Mouse (Mus musculus): ENCODE data around the gene Abhd17b. TPM values are rescaled to one million over a fixed set of nuclear protein-coding genes. Genes with fewer than 3 reads are reported as not detected.
A peak's percentile ranks its signal among the peaks of the same experiment; 100 is the strongest.
"Not testable (repeated sequence)": the region's sequence is repeated elsewhere in the genome, so short reads cannot be mapped to it uniquely, and the experiment has no call there.

Abhd17b gene
- polyA plus RNA-seq, 1 experiment from 2014 or later, result 42.7 TPM

GRCm38 (mm10) chr19:21714278-21714883 is 61.4 kb downstream of the Abhd17b start:
- no peak for ATAC-seq (replicated peaks; ENCODE audit: insufficient number of reproducible peaks, low FRiP score, low TSS enrichment, low read depth)
- H3K4me2 ChIP-seq (ENCODE audit: low read depth, low read length), result no peak overlapping the region
- WGBS, result 79% methylated on average over 10 of the region's 10 CpGs

GRCm38 (mm10) chr19:21715005-21715442 is 62.0 kb downstream of the Abhd17b start:
- ATAC-seq (replicated peaks; ENCODE audit: insufficient number of reproducible peaks, low FRiP score, low TSS enrichment, low read depth), result no peak

More at GRCm38 (mm10) chr19:21714278-21714883, 61.4 kb downstream of the Abhd17b start:
- no peaks in the 10 kb centered on the region for H3K4me1 ChIP-seq (ENCODE audit: control insufficient read depth, insufficient read depth, low read length)
- no peak overlapping the region for H3K4me3 ChIP-seq (ENCODE audit: low read depth, low read length)
- H3K27me3 ChIP-seq (ENCODE audit: control insufficient read depth, insufficient read depth, low read length), result no peaks in the 10 kb centered on the region
- no peak for DNase-seq (ENCODE audit: low spot score)
- H3K9me3 ChIP-seq (replicated peaks; ENCODE audit: control insufficient read depth, low read length), result no peaks in the 10 kb centered on the region
- H3K36me3 ChIP-seq (replicated peaks; ENCODE audit: control insufficient read depth, insufficient read depth, low read depth, low read length), result no peaks in the 10 kb centered on the region
- H3K9ac ChIP-seq (replicated peaks; ENCODE audit: low read length), result no peak overlapping the region
- no peak overlapping the region for H3K27ac ChIP-seq (replicated peaks; ENCODE audit: low read depth, low read length)

GRCm38 (mm10) chr19:21715515-21715914 is 62.5 kb downstream of the Abhd17b start:
- 84% methylated on average over 9 of the region's 9 CpGs for WGBS
- H3K4me1 ChIP-seq (ENCODE audit: control insufficient read depth, insufficient read depth, low read length), result no peaks in the 10 kb centered on the region
- no peak for ATAC-seq (replicated peaks; ENCODE audit: insufficient number of reproducible peaks, low FRiP score, low TSS enrichment, low read depth)
- no peak overlapping the region for H3K4me2 ChIP-seq (ENCODE audit: low read depth, low read length)
- H3K9me3 ChIP-seq (replicated peaks; ENCODE audit: control insufficient read depth, low read length), result no peaks in the 10 kb centered on the region
- H3K27me3 ChIP-seq (ENCODE audit: control insufficient read depth, insufficient read depth, low read length), result no peaks in the 10 kb centered on the region
- H3K27ac ChIP-seq (replicated peaks; ENCODE audit: low read depth, low read length), result no peak overlapping the region
- no peak overlapping the region for H3K4me3 ChIP-seq (ENCODE audit: low read depth, low read length)
- DNase-seq (ENCODE audit: low spot score), result no peak
- H3K36me3 ChIP-seq (replicated peaks; ENCODE audit: control insufficient read depth, insufficient read depth, low read depth, low read length), result no peaks in the 10 kb centered on the region
- H3K9ac ChIP-seq (replicated peaks; ENCODE audit: low read length), result no peak overlapping the region

More at GRCm38 (mm10) chr19:21715005-21715442, 62.0 kb downstream of the Abhd17b start:
- no peak overlapping the region for H3K4me3 ChIP-seq (ENCODE audit: low read depth, low read length)
- no peak overlapping the region for H3K27ac ChIP-seq (replicated peaks; ENCODE audit: low read depth, low read length)
- H3K4me1 ChIP-seq (ENCODE audit: control insufficient read depth, insufficient read depth, low read length), result no peaks in the 10 kb centered on the region
- DNase-seq (ENCODE audit: low spot score), result no peak
- H3K27me3 ChIP-seq (ENCODE audit: control insufficient read depth, insufficient read depth, low read length), result no peaks in the 10 kb centered on the region
- WGBS, result 81% methylated on average over 10 of the region's 10 CpGs
- no peak overlapping the region for H3K9ac ChIP-seq (replicated peaks; ENCODE audit: low read length)
- no peak overlapping the region for H3K4me2 ChIP-seq (ENCODE audit: low read depth, low read length)
- no peaks in the 10 kb centered on the region for H3K9me3 ChIP-seq (replicated peaks; ENCODE audit: control insufficient read depth, low read length)
- H3K36me3 ChIP-seq (replicated peaks; ENCODE audit: control insufficient read depth, insufficient read depth, low read depth, low read length), result no peaks in the 10 kb centered on the region

GRCm38 (mm10) chr19:21716456-21716855 is 63.5 kb downstream of the Abhd17b start:
- no peak overlapping the region for H3K4me2 ChIP-seq (ENCODE audit: low read depth, low read length)
- H3K9ac ChIP-seq (replicated peaks; ENCODE audit: low read length), result no peak overlapping the region
- ATAC-seq (replicated peaks; ENCODE audit: insufficient number of reproducible peaks, low FRiP score, low TSS enrichment, low read depth) (no peak), DNase-seq (ENCODE audit: low spot score) (no peak)
- H3K27ac ChIP-seq (replicated peaks; ENCODE audit: low read depth, low read length), result no peak overlapping the region
- no peaks in the 10 kb centered on the region for H3K36me3 ChIP-seq (replicated peaks; ENCODE audit: control insufficient read depth, insufficient read depth, low read depth, low read length)
- WGBS, result 91% methylated on average over 3 of the region's 3 CpGs
- H3K9me3 ChIP-seq (replicated peaks; ENCODE audit: control insufficient read depth, low read length), result no peaks in the 10 kb centered on the region
- no peaks in the 10 kb centered on the region for H3K4me1 ChIP-seq (ENCODE audit: control insufficient read depth, insufficient read depth, low read length)
- no peak overlapping the region for H3K4me3 ChIP-seq (ENCODE audit: low read depth, low read length)
- no peaks in the 10 kb centered on the region for H3K27me3 ChIP-seq (ENCODE audit: control insufficient read depth, insufficient read depth, low read length)

GRCm38 (mm10) chr19:21719206-21719605 is 66.2 kb downstream of the Abhd17b start:
- Histone ChIP-seq H3K27ac (replicated peaks; ENCODE audit: low read depth, low read length) (no peak overlapping the region), H3K9me3 (replicated peaks; ENCODE audit: control insufficient read depth, low read length) (no peaks in the 10 kb centered on the region), H3K36me3 (replicated peaks; ENCODE audit: control insufficient read depth, insufficient read depth, low read depth, low read length) (no peaks in the 10 kb centered on the region), H3K9ac (replicated peaks; ENCODE audit: low read length) (no peak overlapping the region), H3K27me3 (ENCODE audit: control insufficient read depth, insufficient read depth, low read length) (no peaks in the 10 kb centered on the region), H3K4me1 (ENCODE audit: control insufficient read depth, insufficient read depth, low read length) (no peaks in the 10 kb centered on the region), H3K4me3 (ENCODE audit: low read depth, low read length) (no peak overlapping the region), H3K4me2 (ENCODE audit: low read depth, low read length) (no peak overlapping the region)
- DNase-seq (ENCODE audit: low spot score) (no peak), ATAC-seq (replicated peaks; ENCODE audit: insufficient number of reproducible peaks, low FRiP score, low TSS enrichment, low read depth) (no peak)
- WGBS, result 76% methylated on average over 3 of the region's 3 CpGs

GRCm38 (mm10) chr19:21720950-21721349 is 68.0 kb downstream of the Abhd17b start:
- ATAC-seq (replicated peaks; ENCODE audit: insufficient number of reproducible peaks, low FRiP score, low TSS enrichment, low read depth) (no peak), DNase-seq (ENCODE audit: low spot score) (no peak)
- H3K27ac ChIP-seq (replicated peaks; ENCODE audit: low read depth, low read length), result no peak overlapping the region
- no peaks in the 10 kb centered on the region for H3K9me3 ChIP-seq (replicated peaks; ENCODE audit: control insufficient read depth, low read length)
- no peaks in the 10 kb centered on the region for H3K4me1 ChIP-seq (ENCODE audit: control insufficient read depth, insufficient read depth, low read length)
- H3K4me2 ChIP-seq (ENCODE audit: low read depth, low read length), result no peak overlapping the region
- no peaks in the 10 kb centered on the region for H3K27me3 ChIP-seq (ENCODE audit: control insufficient read depth, insufficient read depth, low read length)
- no peak overlapping the region for H3K9ac ChIP-seq (replicated peaks; ENCODE audit: low read length)
- WGBS, result 90% methylated on average over 5 of the region's 5 CpGs
- H3K36me3 ChIP-seq (replicated peaks; ENCODE audit: control insufficient read depth, insufficient read depth, low read depth, low read length), result no peaks in the 10 kb centered on the region
- no peak overlapping the region for H3K4me3 ChIP-seq (ENCODE audit: low read depth, low read length)

- 95% methylated on average over 20 of the region's 20 CpGs for WGBS
- not testable (repeated sequence) for H3K9me3 ChIP-seq (replicated peaks; ENCODE audit: control insufficient read depth, low read length); H3K4me3 ChIP-seq (ENCODE audit: low read depth, low read length); H3K9ac ChIP-seq (replicated peaks; ENCODE audit: low read length); ATAC-seq (replicated peaks; ENCODE audit: insufficient number of reproducible peaks, low FRiP score, low TSS enrichment, low read depth); H3K36me3 ChIP-seq (replicated peaks; ENCODE audit: control insufficient read depth, insufficient read depth, low read depth, low read length); H3K27ac ChIP-seq (replicated peaks; ENCODE audit: low read depth, low read length); H3K4me1 ChIP-seq (ENCODE audit: control insufficient read depth, insufficient read depth, low read length); H3K4me2 ChIP-seq (ENCODE audit: low read depth, low read length); H3K27me3 ChIP-seq (ENCODE audit: control insufficient read depth, insufficient read depth, low read length); DNase-seq (ENCODE audit: low spot score)
These were observed 70.3 kb downstream of the Abhd17b start for GRCm38 (mm10) chr19:21723280-21723679.

GRCm38 (mm10) chr19:21723911-21724655 is 71.1 kb downstream of the Abhd17b start:
- Histone ChIP-seq H3K9ac (replicated peaks; ENCODE audit: low read length) (no peak overlapping the region), H3K27ac (replicated peaks; ENCODE audit: low read depth, low read length) (no peak overlapping the region), H3K4me3 (ENCODE audit: low read depth, low read length) (no peak overlapping the region), H3K4me1 (ENCODE audit: control insufficient read depth, insufficient read depth, low read length) (no peaks in the 10 kb centered on the region), H3K36me3 (replicated peaks; ENCODE audit: control insufficient read depth, insufficient read depth, low read depth, low read length) (no peaks in the 10 kb centered on the region), H3K9me3 (replicated peaks; ENCODE audit: control insufficient read depth, low read length) (no peaks in the 10 kb centered on the region), H3K27me3 (ENCODE audit: control insufficient read depth, insufficient read depth, low read length) (no peaks in the 10 kb centered on the region), H3K4me2 (ENCODE audit: low read depth, low read length) (no peak overlapping the region)
- WGBS, result 86% methylated on average over 8 of the region's 8 CpGs
- ATAC-seq (replicated peaks; ENCODE audit: insufficient number of reproducible peaks, low FRiP score, low TSS enrichment, low read depth) (peak; percentile 56; the same call in 1 of the 2 replicates), DNase-seq (ENCODE audit: low spot score) (peak; percentile 18)

Data from embryonic facial prominence, embryonic 11.5 days (tissue).